Mouse (Mus musculus): ENCODE measurements around the gene Chrm5. TPM values are rescaled to one million over a fixed set of nuclear protein-coding genes. Genes with fewer than 3 reads are reported as not detected.

Gene Chrm5
- total and polyA plus RNA-seq, 3 experiments: not detected

DNA sequence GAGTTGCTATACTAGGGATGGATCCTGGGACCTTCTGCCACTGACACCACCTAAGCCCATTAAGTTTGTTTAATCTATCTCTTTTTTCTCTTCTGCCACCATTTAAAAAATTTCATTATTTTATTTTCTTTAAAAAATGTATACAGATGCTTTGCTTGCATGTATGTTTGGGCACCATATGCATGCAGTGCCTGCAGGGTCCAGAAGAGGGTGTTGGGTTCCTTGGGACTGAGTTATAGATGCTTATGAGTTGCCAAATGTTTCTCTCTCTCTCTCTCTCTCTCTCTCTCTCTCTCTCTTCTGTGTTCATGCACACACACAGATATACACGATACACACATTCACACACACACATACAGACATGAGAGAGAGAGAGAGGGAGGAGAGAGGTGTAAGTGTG lies 32.5 kb upstream of the Chrm5 start:
- Histone ChIP-seq H3K36me3 (ENCODE audit: control insufficient read depth, insufficient read depth, low read length) (no peaks in the 10 kb centered on the region), H3K9ac (ENCODE audit: low read depth, low read length) (no peak overlapping the region), H3K27me3 (ENCODE audit: control insufficient read depth, insufficient read depth, low read length) (no peaks in the 10 kb centered on the region), H3K79me2 (replicated peaks; ENCODE audit: control insufficient read depth, insufficient read depth, low read length) (no peaks in the 10 kb centered on the region), H3K4me3 (no peak overlapping the region), H3K4me1 (ENCODE audit: control insufficient read depth, insufficient read depth, low read length) (no peaks in the 10 kb centered on the region), H3K27ac (no peak overlapping the region)
- no peak for DNase-seq
- TF ChIP-seq EP300 (IDR thresholded peaks at IDR 0.05; ENCODE audit: insufficient read depth, low read depth, low read length): no peak
- no peak for TF ChIP-seq POLR2A (IDR thresholded peaks at IDR 0.05; ENCODE audit: insufficient read depth, low read depth, low read length)
- TF ChIP-seq CTCF (IDR thresholded peaks at IDR 0.05): 0 out of 2 replicates have a peak, but pooled peaks have one; percentile 13
- WGBS: 100% methylated on average over 1 of the region's 1 CpGs
- intact Hi-C loops (cut with DNase I): no loop called here

DNA sequence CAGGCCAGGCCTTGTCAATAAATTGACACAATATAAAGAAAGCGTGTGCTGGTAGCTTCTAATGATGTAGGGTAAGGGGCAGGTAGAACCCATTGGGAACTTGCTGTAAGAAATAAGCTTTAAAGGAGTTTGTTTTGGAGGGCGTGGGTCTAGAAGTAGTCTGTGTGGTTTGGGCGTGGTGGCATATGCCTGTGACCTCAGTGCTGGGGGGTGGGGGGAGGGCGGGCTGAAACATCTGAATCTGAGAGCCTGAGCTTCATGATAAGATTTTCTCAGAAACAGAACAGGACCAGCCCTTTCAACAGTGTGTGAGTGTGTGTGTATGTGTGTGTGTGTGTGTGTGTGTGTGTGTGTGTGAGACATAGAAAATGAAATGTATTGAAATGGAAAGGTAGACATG lies 29.6 kb upstream of the Chrm5 start:
- H3K27ac ChIP-seq: no peak overlapping the region
- no peak overlapping the region for H3K4me3 ChIP-seq
- DNase-seq: no peak
- H3K9ac ChIP-seq (ENCODE audit: low read depth, low read length): no peak overlapping the region
- intact Hi-C loops (cut with DNase I): no loop called here
- no peaks in the 10 kb centered on the region for H3K27me3 ChIP-seq (ENCODE audit: control insufficient read depth, insufficient read depth, low read length)
- 73% methylated on average over 4 of the region's 4 CpGs for WGBS
- no peaks in the 10 kb centered on the region for H3K79me2 ChIP-seq (replicated peaks; ENCODE audit: control insufficient read depth, insufficient read depth, low read length)
- no peaks in the 10 kb centered on the region for H3K36me3 ChIP-seq (ENCODE audit: control insufficient read depth, insufficient read depth, low read length)
- no peaks in the 10 kb centered on the region for H3K4me1 ChIP-seq (ENCODE audit: control insufficient read depth, insufficient read depth, low read length)
- no peak for TF ChIP-seq POLR2A (IDR thresholded peaks at IDR 0.05; ENCODE audit: insufficient read depth, low read depth, low read length)
- TF ChIP-seq CTCF (IDR thresholded peaks at IDR 0.05): no peak
- TF ChIP-seq EP300 (IDR thresholded peaks at IDR 0.05; ENCODE audit: insufficient read depth, low read depth, low read length): no peak

DNA sequence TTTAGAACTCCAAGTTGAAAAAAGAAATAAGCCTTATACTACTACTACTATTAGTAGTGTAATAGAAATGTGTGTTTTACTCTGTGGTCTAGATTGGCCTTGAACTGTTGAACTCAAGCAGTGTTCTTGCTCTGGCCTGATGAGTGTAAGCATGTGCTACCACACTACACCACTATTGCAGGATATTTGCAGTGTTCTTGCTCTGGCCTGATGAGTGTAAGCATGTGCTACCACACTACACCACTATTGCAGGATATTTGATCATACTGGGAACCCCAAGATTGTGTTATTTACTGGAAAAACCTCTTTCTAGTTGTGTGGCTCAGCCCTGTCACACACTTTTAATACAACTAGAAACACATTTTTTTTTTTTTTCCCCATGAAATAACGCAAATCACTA lies 26.9 kb upstream of the Chrm5 start:
- H3K4me3 ChIP-seq: no peak overlapping the region
- no peak for DNase-seq
- TF ChIP-seq CTCF (IDR thresholded peaks at IDR 0.05) (no peak), EP300 (IDR thresholded peaks at IDR 0.05; ENCODE audit: insufficient read depth, low read depth, low read length) (no peak), POLR2A (IDR thresholded peaks at IDR 0.05; ENCODE audit: insufficient read depth, low read depth, low read length) (no peak)
- no peak overlapping the region for H3K27ac ChIP-seq
- no peaks in the 10 kb centered on the region for H3K27me3 ChIP-seq (ENCODE audit: control insufficient read depth, insufficient read depth, low read length)
- no peaks in the 10 kb centered on the region for H3K4me1 ChIP-seq (ENCODE audit: control insufficient read depth, insufficient read depth, low read length)
- no peak overlapping the region for H3K9ac ChIP-seq (ENCODE audit: low read depth, low read length)
- 100% methylated on average over 1 of the region's 1 CpGs for WGBS
- intact Hi-C loops (cut with DNase I): no loop called here
- no peaks in the 10 kb centered on the region for H3K79me2 ChIP-seq (replicated peaks; ENCODE audit: control insufficient read depth, insufficient read depth, low read length)
- H3K36me3 ChIP-seq (ENCODE audit: control insufficient read depth, insufficient read depth, low read length): no peaks in the 10 kb centered on the region

DNA sequence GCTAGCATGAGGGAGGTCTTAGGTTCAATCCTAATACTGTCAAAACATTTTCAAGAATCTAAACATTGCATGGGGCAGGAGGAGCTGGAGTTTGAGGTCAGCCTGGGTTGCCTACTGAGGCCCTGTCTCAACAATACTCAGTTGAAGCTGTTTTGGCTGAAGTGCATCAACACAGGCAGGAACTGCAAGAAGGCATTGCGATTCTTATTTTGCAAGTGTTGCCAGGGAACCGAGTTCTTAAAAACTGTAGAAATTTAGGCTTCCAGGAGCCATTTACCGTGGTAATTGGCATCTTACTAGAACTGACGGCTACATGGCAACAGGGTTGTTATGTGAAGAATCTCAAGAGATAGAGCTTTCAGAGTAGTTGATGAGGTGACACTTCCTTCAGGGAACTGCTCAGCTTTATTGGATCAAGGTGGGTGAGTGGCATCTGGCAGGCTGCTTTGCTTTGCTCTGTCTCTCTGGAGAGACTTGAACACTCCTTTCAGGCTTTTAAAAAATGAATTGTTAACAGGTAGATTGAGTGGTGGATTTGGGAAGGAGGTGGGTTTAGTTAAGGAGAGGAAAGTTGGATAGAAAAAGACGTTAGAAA lies 26.4 kb upstream of the Chrm5 start:
- Histone ChIP-seq H3K27me3 (ENCODE audit: control insufficient read depth, insufficient read depth, low read length) (no peaks in the 10 kb centered on the region), H3K79me2 (replicated peaks; ENCODE audit: control insufficient read depth, insufficient read depth, low read length) (no peaks in the 10 kb centered on the region), H3K4me3 (no peak overlapping the region), H3K4me1 (ENCODE audit: control insufficient read depth, insufficient read depth, low read length) (no peaks in the 10 kb centered on the region), H3K27ac (no peak overlapping the region), H3K9ac (ENCODE audit: low read depth, low read length) (no peak overlapping the region), H3K36me3 (ENCODE audit: control insufficient read depth, insufficient read depth, low read length) (no peaks in the 10 kb centered on the region)
- TF ChIP-seq EP300 (IDR thresholded peaks at IDR 0.05; ENCODE audit: insufficient read depth, low read depth, low read length) (no peak), POLR2A (IDR thresholded peaks at IDR 0.05; ENCODE audit: insufficient read depth, low read depth, low read length) (no peak), CTCF (IDR thresholded peaks at IDR 0.05) (no peak)
- intact Hi-C loops (cut with DNase I): no loop called here
- DNase-seq: no peak
- WGBS: 79% methylated on average over 5 of the region's 5 CpGs

DNA sequence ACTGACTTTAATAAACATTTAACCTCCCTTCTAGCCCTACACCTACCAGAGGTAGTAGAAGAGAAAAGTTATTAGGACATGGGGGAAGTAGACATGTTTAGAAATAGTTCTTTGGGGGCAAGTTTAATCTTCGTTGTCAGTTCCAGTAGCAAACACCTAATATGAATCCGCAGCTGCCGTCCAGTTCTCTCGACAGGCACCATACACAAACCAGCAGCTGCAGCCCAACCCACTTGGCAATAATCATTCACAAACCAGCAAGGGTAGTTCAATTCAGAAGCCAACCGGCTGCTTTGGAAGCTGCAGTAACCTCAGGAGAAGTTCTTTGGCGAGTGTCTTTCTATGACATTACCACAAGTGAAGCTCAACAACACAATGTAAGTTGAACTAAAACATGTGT lies 23.4 kb upstream of the Chrm5 start:
- 81% methylated on average over 6 of the region's 6 CpGs for WGBS
- Histone ChIP-seq H3K4me1 (ENCODE audit: control insufficient read depth, insufficient read depth, low read length) (no peaks in the 10 kb centered on the region), H3K27me3 (ENCODE audit: control insufficient read depth, insufficient read depth, low read length) (no peaks in the 10 kb centered on the region), H3K9ac (ENCODE audit: low read depth, low read length) (no peak overlapping the region), H3K27ac (no peak overlapping the region), H3K36me3 (ENCODE audit: control insufficient read depth, insufficient read depth, low read length) (no peaks in the 10 kb centered on the region), H3K4me3 (no peak overlapping the region), H3K79me2 (replicated peaks; ENCODE audit: control insufficient read depth, insufficient read depth, low read length) (no peaks in the 10 kb centered on the region)
- no peak for DNase-seq
- TF ChIP-seq POLR2A (IDR thresholded peaks at IDR 0.05; ENCODE audit: insufficient read depth, low read depth, low read length) (no peak), CTCF (IDR thresholded peaks at IDR 0.05) (no peak)
- intact Hi-C loops (cut with DNase I): loop anchor here (2.0 to 5.0 kb wide), 2 partner anchors 109 to 733 kb away; no protein-coding TSS in a partner anchor

DNA sequence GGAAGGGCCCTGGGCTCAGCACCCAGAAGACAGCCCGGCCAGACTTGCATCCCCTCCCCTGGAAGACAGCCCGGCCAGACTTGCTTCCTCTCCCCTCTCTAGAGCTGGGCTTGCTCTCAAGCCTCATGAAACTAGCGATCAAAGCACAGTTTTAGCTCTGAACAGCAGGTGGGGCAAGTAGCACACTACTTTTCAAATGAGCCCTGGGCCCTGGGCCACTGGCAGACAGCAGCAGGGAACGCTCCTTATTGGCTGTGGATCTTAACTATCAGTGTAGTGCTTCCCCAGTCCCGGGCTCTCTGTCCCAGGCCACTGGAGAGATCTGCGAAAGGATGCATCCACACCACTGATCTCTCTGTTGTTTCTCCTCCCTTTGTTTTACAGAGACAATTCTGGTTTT lies 20.6 kb upstream of the Chrm5 start:
- Histone ChIP-seq H3K27ac (no peak overlapping the region), H3K4me3 (no peak overlapping the region), H3K27me3 (ENCODE audit: control insufficient read depth, insufficient read depth, low read length) (no peaks in the 10 kb centered on the region), H3K9ac (ENCODE audit: low read depth, low read length) (no peak overlapping the region), H3K4me1 (ENCODE audit: control insufficient read depth, insufficient read depth, low read length) (no peaks in the 10 kb centered on the region), H3K79me2 (replicated peaks; ENCODE audit: control insufficient read depth, insufficient read depth, low read length) (no peaks in the 10 kb centered on the region), H3K36me3 (ENCODE audit: control insufficient read depth, insufficient read depth, low read length) (no peaks in the 10 kb centered on the region)
- 0% methylated on average over 6 of the region's 6 CpGs for WGBS
- intact Hi-C loops (cut with DNase I): loop anchor here (1.0 to 5.0 kb wide), 2 partner anchors 266 to 736 kb away; no protein-coding TSS in a partner anchor
- DNase-seq: peak; percentile 71 to 77
- TF ChIP-seq EP300 (IDR thresholded peaks at IDR 0.05; ENCODE audit: insufficient read depth, low read depth, low read length): 0 out of 2 replicates have a peak, but pooled peaks have one; percentile 34
- no peak for TF ChIP-seq POLR2A (IDR thresholded peaks at IDR 0.05; ENCODE audit: insufficient read depth, low read depth, low read length)
- TF ChIP-seq CTCF (IDR thresholded peaks at IDR 0.05): peak; percentile 82

Measured in heart, adult 2 months (tissue).